Mouse (Mus musculus) stomach, embryonic 15.5 days (tissue): Measurements from ENCODE around the gene Hipk1. TPM values are rescaled to one million over a fixed set of nuclear protein-coding genes. Genes with fewer than 3 reads are reported as not detected.

Experiments
- ATAC-seq: fragments of 200-750 bp; cut with Nextera tagmentation; 2 replicates; pipeline ENCODE4 v1.8.0; 2017; ENCODE audit warnings: low read depth, moderate number of reproducible peaks, moderate TSS enrichment; ENCODE audit not compliant: insufficient read depth, low FRiP score
- H3K27ac ChIP-seq: fragments of 300-500 bp; sonication (generic); 2 replicates; pipeline ENCODE4 v1.5.1; 2015; ENCODE audit warnings: mild to moderate bottlenecking, inconsistent platforms
- H3K27me3 ChIP-seq: fragments of 300-500 bp; sonication (generic); replicated peaks from 2 replicates; pipeline ENCODE4 v1.6.1; 2015; ENCODE audit warnings: inconsistent platforms
- H3K36me3 ChIP-seq: fragments of 300-500 bp; sonication (generic); 2 replicates; pipeline ENCODE4 v1.6.1; 2015; ENCODE audit warnings: inconsistent platforms
- H3K4me1 ChIP-seq: fragments of 300-500 bp; sonication (generic); 2 replicates; pipeline ENCODE4 v1.6.1; 2015; ENCODE audit warnings: inconsistent platforms
- H3K4me2 ChIP-seq: fragments of 300-500 bp; sonication (generic); 2 replicates; pipeline ENCODE4 v1.6.1; 2015; ENCODE audit warnings: mild to moderate bottlenecking, inconsistent platforms
- H3K4me3 ChIP-seq: fragments of 300-500 bp; sonication (generic); replicated peaks from 2 replicates; pipeline ENCODE4 v1.5.1; 2015; ENCODE audit warnings: inconsistent platforms
- H3K9ac ChIP-seq: fragments of 300-500 bp; sonication (generic); 2 replicates; pipeline ENCODE4 v1.6.1; 2015; ENCODE audit warnings: inconsistent platforms
- H3K9me3 ChIP-seq: fragments of 300-500 bp; sonication (generic); 2 replicates; pipeline ENCODE4 v1.6.1; 2016; ENCODE audit warnings: inconsistent platforms
- WGBS: fragments of 180-500 bp; shearing (Covaris S2); methylation state at CpG from one replicate; pipeline ENCODE4 v1.1.7; 2015; 5-methylcytosine and 5-hydroxymethylcytosine counted together
- polyA plus RNA-seq: library from polyadenylated mRNA; unstranded; fragments of >200 nt; fragmentation: Nextera tagmentation; extraction: Ambion mirVana; gene quantifications from 2 replicates; pipeline ENCODE4 v1.2.1, GENCODE M21; 2015

Gene Hipk1
- polyA plus RNA-seq, 1 experiment from 2014 or later = 11.1 TPM

DNA sequence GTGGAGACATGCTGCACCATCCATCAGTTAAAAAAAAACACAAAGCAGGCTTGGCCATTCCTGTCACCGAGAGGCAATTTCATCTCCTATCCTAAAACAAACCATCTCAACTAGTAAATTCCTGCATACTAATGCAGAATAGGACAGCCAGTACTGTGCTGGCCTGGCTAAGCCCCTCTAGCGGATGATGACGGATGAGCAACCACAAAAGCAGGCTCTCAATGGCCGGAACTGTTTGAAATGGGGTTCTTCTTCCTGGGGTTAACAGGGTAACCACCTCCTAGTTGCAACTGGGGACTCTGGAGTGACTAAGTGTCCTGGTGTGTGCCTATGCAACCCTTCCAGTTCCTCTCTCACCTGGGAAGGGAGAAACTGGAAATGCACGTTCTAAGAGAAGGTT, 51.0 kb downstream of the Hipk1 start:
- Histone ChIP-seq H3K4me2 (no peak overlapping the region), H3K4me1 (peaks cover 12% of the 10 kb centered on the region), H3K27me3 (no peaks in the 10 kb centered on the region), H3K9ac (no peak overlapping the region), H3K9me3 (no peaks in the 10 kb centered on the region), H3K4me3 (no peak overlapping the region), H3K27ac (no peak overlapping the region), H3K36me3 (peaks cover 23% of the 10 kb centered on the region)
- WGBS = 47% methylated on average over 5 of the region's 5 CpGs
- no peak for ATAC-seq

DNA sequence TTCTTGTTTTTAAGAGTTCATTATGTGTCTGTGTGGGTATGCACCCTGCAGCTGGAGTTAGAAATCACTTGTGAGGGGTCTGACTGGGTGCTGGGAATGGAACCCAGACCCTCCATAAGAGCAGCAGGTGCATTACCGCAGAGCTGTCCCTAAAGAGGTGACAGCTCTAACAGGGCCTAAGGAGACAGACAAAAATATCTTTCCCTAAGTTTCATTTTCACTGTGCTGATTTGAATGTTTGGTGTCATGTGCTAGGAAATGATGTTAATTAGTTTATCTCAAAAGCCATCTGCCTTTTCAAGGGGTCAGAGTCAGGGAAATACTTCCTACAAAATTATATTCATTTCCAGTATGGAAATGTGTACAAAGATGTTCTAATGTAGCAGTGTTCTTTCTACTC, 52.0 kb downstream of the Hipk1 start, which contains the start of gene Gm10964:
Gene Gm10964 (plus strand): TSS at position 38 of the 400 bp plus-strand sequence.
- no peak for ATAC-seq
- peak within 1 kb of the TSS; percentile 42 for H3K4me3 ChIP-seq
- peaks cover 13% of the 10 kb centered on the region for H3K36me3 ChIP-seq
- H3K27me3 ChIP-seq = no peaks in the 10 kb centered on the region
- WGBS = 86% methylated on average over 1 of the region's 1 CpGs
- no peak within 1 kb of the TSS for H3K9ac ChIP-seq
- peak within 1 kb of the TSS; percentile 52 for H3K4me2 ChIP-seq
- H3K9me3 ChIP-seq = no peaks in the 10 kb centered on the region
- H3K27ac ChIP-seq = peak within 1 kb of the TSS; percentile 94
- peaks cover 22% of the 10 kb centered on the region for H3K4me1 ChIP-seq

DNA sequence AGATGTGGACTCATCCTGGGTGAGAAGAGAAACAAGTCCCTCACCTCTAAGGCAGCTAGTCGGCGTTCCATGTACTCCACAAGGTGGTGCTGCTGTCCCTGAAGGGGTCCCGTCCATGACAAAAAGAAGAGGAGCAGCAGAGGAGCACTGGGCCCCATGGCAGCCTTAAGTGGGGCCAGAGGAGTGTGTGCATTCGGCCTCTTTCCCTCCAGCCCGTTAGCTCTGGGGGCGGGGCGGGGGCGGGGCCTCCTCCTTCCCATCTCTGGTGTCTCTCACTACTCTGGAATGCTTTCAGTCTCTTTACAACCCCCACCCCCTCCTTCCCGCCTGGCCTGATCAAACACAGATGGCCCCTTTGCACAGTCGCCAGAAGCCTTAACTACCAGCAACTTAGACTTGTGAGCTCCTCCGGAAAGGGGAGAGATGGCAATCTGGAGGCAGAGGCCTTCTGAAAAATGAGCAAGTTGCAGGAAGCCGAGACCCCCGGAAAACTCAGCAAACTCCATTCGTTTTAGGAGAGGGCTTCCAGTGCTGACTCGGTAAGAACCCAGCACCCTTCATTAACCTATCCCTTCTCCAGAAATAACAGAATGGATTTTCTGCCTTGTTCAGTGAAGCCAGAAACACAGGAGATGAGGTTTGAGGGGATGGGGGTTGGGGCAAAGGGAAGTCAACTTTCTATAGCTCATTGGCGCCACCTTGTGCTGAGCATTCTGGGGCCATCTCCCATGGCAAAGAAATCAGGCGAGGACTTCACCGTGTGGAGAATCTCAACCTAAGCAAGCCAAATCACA, 53.4 kb downstream of the Hipk1 start, which contains the start of gene Olfml3:
Gene Olfml3 (minus strand): TSS at position 224 of the 794 bp plus-strand sequence.
- no peaks in the 10 kb centered on the region for H3K27me3 ChIP-seq
- peaks cover 30% of the 10 kb centered on the region for H3K4me1 ChIP-seq
- peak within 1 kb of the TSS; percentile 22; the same call in 1 of the 2 replicates for H3K9ac ChIP-seq
- H3K4me2 ChIP-seq = peak within 1 kb of the TSS; percentile 52
- WGBS = 2% methylated on average over 18 of the region's 18 CpGs
- H3K36me3 ChIP-seq = peaks cover 8% of the 10 kb centered on the region; the same call in 1 of the 2 replicates
- no peaks in the 10 kb centered on the region for H3K9me3 ChIP-seq
- H3K4me3 ChIP-seq = peak within 1 kb of the TSS; percentile 42
- peak; percentile 87 for ATAC-seq
- H3K27ac ChIP-seq = peak within 1 kb of the TSS; percentile 94

DNA sequence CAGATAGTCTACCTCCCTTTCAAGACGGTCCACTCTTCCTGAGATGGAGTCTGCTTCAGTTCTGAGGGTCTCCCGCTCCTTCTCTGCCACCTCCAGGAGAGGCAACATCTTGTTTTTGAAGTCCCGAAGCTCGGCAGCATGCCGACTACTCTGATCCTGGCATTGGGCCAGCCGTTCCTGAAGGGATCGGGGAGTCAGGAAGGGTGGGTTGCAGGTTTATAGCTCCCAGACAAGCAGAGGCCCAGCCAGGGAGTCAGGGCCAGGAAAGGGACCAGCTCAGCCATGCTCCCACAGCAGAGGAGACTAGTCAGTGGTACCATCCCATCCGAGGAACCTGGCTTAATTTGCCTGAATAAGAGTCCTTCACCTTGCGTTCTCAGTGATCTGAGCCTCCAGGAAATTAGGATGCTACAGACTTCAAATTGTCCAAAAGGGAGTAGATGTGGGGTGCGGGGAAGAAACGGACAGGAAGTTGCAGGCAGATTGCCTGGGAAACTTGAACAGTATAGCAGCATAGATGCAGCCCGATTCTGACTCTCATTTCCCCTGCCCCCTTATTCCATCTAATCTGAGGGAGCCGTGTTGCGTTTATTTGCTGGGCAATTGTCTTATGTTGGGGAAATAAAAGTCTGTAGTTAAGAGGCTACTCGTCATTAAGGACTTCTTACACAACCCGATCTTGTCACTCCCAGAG, 54.2 kb downstream of the Hipk1 start:
- H3K27ac ChIP-seq = peak overlapping the region; percentile 94

DNA sequence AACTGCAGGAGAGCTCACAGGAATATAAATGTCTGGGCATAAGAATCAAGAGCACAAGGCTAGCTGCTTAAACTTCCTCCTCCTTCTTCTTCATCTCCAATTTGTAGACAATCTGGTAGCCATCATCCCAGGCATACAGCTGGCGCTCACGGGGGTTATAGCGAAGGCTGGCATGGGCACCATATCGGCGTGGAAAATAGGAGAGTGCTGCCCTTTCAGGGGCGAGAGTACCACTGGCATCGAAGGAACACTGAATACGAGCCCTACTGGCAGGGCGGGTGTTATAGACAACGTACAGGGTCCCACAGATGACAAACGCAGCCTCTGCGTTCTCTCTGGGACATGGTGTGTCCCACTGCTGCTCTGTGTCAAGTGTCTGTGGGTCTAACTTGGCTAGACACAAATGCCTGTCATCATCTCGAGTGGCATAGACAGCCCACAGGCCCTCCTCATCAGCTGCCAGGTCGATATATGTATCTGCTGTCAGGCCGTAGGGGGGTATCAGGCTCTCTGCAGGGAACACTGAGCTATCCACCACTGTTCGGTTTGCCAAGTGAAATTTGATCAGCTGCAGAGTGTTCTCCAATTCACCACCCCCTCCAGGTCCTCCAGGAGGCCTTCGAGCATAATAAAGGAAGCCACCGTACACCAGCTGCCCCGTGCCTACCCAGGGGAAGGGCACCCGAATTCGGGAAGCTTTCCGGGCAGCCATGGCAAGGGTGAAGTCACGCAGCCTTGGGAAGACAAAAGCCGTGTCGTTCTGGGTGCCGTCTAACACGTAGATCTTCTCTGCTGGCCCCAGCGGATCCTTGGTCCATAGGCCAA, 55.4 kb downstream of the Hipk1 start:
- 66% methylated on average over 28 of the region's 28 CpGs for WGBS
- Histone ChIP-seq H3K4me2 (peak overlapping the region; percentile 52), H3K4me1 (peaks cover 30% of the 10 kb centered on the region), H3K27ac (peak overlapping the region; percentile 94), H3K36me3 (0 out of 2 replicates have a peak, but pooled peaks cover 6% of the 10 kb centered on the region), H3K9ac (no peak overlapping the region), H3K9me3 (no peaks in the 10 kb centered on the region), H3K27me3 (no peaks in the 10 kb centered on the region), H3K4me3 (peak overlapping the region; percentile 42)
- no peak for ATAC-seq

More for the DNA sequence above, 54.2 kb downstream of the Hipk1 start:
- H3K4me1 ChIP-seq = peaks cover 30% of the 10 kb centered on the region
- no peaks in the 10 kb centered on the region for H3K9me3 ChIP-seq
- H3K4me3 ChIP-seq = peak overlapping the region; percentile 42
- H3K27me3 ChIP-seq = no peaks in the 10 kb centered on the region
- peak overlapping the region; percentile 52 for H3K4me2 ChIP-seq
- H3K9ac ChIP-seq = peak overlapping the region; percentile 22; the same call in 1 of the 2 replicates
- peaks cover 6% of the 10 kb centered on the region; the same call in 1 of the 2 replicates for H3K36me3 ChIP-seq
- 36% methylated on average over 16 of the region's 16 CpGs for WGBS
- no peak for ATAC-seq

DNA sequence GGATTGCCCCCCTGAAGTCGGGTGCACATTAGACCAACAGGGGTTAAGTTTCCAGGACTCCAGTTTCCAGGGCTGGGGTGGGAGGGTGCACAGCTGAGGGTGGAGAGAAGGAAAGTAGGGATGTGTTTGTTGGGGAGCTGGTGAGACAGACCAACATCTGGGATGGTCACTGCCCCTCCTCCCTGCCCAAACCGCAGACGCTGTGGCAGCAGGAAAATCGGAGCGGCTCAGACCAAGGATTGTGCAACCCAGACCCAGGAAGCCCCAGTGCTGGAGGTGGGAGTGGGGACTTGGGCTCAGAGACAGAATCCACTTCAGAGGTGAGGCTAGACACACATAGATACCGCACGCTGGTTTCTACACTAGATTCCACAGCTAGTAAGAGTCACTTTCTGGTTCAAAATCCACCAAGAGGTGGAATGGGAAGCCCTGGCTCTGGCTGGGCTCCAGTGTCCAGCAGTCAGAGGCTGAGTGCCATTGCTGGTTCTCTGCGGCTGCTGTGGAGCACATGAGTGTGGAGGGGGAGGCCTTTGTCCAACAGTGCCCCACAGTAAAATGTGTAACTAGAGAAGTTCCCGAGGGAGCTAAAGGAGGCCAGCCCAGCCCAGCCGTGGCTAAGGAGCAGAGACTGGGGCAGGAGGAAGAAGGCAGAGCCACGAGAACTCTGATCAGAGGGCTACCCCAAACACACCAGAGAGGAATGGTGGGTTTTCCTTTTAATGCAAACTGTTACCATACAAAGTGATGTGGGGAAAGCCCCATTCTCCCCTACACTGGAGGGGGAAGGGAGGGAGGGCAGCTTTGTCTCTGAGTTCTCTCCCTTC, 56.5 kb downstream of the Hipk1 start:
- H3K36me3 ChIP-seq = 0 out of 2 replicates have a peak, but pooled peaks cover 6% of the 10 kb centered on the region
- peak overlapping the region; percentile 29 for H3K9ac ChIP-seq
- WGBS = 14% methylated on average over 11 of the region's 11 CpGs
- peak overlapping the region; percentile 42; the same call in 1 of the 2 replicates for H3K4me3 ChIP-seq
- H3K27me3 ChIP-seq = no peaks in the 10 kb centered on the region
- H3K4me1 ChIP-seq = peaks cover 30% of the 10 kb centered on the region
- no peaks in the 10 kb centered on the region for H3K9me3 ChIP-seq
- peak overlapping the region; percentile 94 for H3K27ac ChIP-seq
- ATAC-seq = no peak
- H3K4me2 ChIP-seq = peak overlapping the region; percentile 52

DNA sequence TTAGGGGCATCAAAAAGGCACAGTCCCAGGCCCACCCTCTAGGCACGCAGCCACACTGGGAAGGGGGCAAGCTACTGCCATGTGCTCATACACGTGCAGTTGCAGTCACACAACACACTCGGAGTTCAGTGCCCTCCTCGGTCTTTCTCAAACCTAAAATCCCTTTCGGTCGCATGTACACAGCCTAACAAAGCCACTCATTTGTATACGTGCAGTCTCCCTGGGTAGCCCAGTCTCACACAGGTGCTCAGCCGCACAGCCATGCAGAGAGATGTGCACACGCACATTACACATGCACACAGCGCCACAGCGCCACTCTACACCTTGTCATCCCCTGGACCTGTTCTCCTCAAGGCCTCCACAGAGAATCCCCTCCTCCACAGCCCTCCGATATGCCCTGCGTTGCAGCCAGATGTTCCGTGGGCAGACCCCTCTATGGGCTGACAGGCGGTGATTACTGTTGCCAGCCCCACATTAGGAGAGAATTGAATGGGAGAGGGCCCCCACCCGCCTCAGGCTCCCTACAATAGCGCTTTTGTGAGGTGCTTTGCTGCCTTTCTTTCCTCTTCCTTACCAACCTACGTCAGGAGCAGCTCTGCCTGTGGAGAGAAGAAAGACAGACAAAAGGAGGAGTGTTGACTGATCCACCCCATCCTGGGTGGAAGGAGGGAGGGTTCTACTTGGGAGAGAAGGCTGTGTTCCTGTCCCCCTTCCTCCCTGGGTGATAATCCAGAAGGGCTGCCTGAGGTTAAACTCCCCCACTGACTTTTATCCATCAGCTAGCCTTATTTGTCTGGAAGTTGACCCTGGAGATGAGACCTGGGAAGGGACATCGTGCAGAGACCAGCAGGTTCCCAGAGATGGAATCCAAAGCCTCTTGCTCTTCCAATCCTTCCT, 57.3 kb downstream of the Hipk1 start:
- 0 out of 2 replicates have a peak, but pooled peaks cover 6% of the 10 kb centered on the region for H3K36me3 ChIP-seq
- H3K27me3 ChIP-seq = no peaks in the 10 kb centered on the region
- WGBS = 42% methylated on average over 19 of the region's 19 CpGs
- no peak overlapping the region for H3K9ac ChIP-seq
- H3K4me2 ChIP-seq = peak overlapping the region; percentile 52
- peak overlapping the region; percentile 19; the same call in 1 of the 2 replicates for H3K4me3 ChIP-seq
- ATAC-seq = no peak
- H3K4me1 ChIP-seq = peaks cover 30% of the 10 kb centered on the region
- no peaks in the 10 kb centered on the region for H3K9me3 ChIP-seq
- peak overlapping the region; percentile 94; the same call in 1 of the 2 replicates for H3K27ac ChIP-seq

DNA sequence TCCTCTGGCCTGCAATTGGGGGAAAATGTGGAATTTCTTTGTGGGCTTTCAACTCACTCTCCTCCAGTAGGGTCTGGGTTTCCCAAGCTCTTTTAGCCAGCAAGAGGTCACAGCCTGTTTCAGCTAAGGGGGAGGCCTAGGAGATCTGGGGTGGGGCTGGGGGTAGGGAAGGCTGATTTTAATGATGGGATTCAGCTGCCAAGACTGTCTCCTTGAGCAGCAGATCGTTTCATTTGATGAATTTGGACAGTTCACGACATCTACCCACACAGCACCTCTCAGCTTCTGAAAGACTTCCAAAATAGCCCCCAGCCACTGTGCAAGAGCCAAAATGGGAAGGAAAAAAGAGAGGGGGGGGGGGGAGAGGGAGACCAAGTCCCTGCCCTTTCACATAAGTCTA, 58.2 kb downstream of the Hipk1 start:
- no peak for ATAC-seq
- Histone ChIP-seq H3K27ac (peak overlapping the region; percentile 35; the same call in 1 of the 2 replicates), H3K9ac (no peak overlapping the region), H3K4me3 (no peak overlapping the region), H3K36me3 (0 out of 2 replicates have a peak, but pooled peaks cover 6% of the 10 kb centered on the region), H3K4me2 (no peak overlapping the region), H3K27me3 (no peaks in the 10 kb centered on the region), H3K9me3 (no peaks in the 10 kb centered on the region), H3K4me1 (peaks cover 30% of the 10 kb centered on the region)
- WGBS = 21% methylated on average over 2 of the region's 2 CpGs

DNA sequence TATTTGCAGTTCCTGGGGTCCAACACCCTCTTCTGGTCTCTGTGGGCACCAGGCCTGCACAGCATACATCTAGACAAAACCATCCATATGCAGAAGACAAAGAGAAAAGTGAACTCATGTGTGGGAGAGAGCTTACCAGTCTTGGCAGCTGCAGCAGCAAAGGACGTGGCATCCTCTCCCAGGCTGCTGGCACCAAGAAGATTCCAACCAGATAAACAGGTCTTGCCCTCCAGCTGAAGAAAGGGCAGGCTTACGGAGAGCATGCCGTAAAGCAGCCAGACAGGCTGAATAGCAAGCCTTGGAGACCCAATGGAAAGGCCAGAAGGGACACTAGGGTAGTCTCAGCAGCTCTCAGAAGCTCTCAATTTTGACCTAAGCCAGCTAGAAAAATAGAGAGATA, 59.2 kb downstream of the Hipk1 start:
- 82% methylated on average over 3 of the region's 3 CpGs for WGBS

DNA sequence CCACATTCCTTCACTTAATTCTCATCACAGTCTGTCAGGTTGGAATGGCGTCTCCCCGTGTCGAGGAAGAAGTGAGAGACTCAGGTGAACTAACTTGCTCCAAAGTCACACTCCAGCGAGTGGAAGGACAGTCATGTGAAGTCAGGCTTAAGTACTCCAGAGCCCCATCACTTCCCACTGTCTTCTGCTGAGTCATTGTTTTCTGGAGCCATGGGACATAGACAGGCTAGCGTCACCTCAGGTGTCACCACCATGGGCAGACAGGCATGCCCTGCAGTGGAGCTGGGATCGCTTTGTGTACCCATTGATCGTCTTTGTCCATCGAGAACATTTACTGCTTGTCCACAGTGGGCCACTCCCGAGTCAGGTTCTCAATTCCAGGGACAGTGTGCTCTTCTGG, 61.5 kb downstream of the Hipk1 start:
- Histone ChIP-seq H3K36me3 (no peaks in the 10 kb centered on the region), H3K4me3 (no peak overlapping the region), H3K27ac (no peak overlapping the region), H3K9ac (no peak overlapping the region), H3K4me2 (no peak overlapping the region), H3K4me1 (peaks cover 14% of the 10 kb centered on the region), H3K27me3 (no peaks in the 10 kb centered on the region), H3K9me3 (no peaks in the 10 kb centered on the region)
- ATAC-seq = no peak
- 85% methylated on average over 9 of the region's 9 CpGs for WGBS

More for the DNA sequence above, 59.2 kb downstream of the Hipk1 start:
- H3K4me1 ChIP-seq = peaks cover 30% of the 10 kb centered on the region
- ATAC-seq = no peak
- no peak overlapping the region for H3K9ac ChIP-seq
- H3K27ac ChIP-seq = no peak overlapping the region
- H3K4me2 ChIP-seq = no peak overlapping the region
- H3K4me3 ChIP-seq = no peak overlapping the region
- H3K36me3 ChIP-seq = 0 out of 2 replicates have a peak, but pooled peaks cover 6% of the 10 kb centered on the region
- H3K27me3 ChIP-seq = no peaks in the 10 kb centered on the region
- H3K9me3 ChIP-seq = no peaks in the 10 kb centered on the region
